Mouse (Mus musculus) ES-Bruce4 (cell line): ENCODE measurements around the gene Lgr4. TPM values are rescaled to one million over a fixed set of nuclear protein-coding genes. Genes with fewer than 3 reads are reported as not detected.

Experiments used
- H3K27ac ChIP-seq: 2 replicates; pipeline ENCODE4 v1.5.1; 2012; ENCODE audit warnings: low read length, inconsistent platforms; ENCODE audit not compliant: insufficient read depth
- H3K27me3 ChIP-seq: 2 replicates; pipeline ENCODE4 v1.6.1; 2012; ENCODE audit warnings: mild to moderate bottlenecking, low read length, inconsistent platforms; ENCODE audit not compliant: control insufficient read depth, poor library complexity, insufficient read depth, severe bottlenecking
- H3K36me3 ChIP-seq: 2 replicates; pipeline ENCODE4 v1.6.1; 2012; ENCODE audit warnings: inconsistent platforms, mild to moderate bottlenecking, low read length, moderate library complexity; ENCODE audit not compliant: control insufficient read depth, poor library complexity, insufficient read depth, severe bottlenecking
- H3K4me1 ChIP-seq: one replicate; pipeline ENCODE4 v1.8.1; 2011; ENCODE audit warnings: low read length; ENCODE audit not compliant: control insufficient read depth, insufficient read depth
- H3K4me3 ChIP-seq: 2 replicates; pipeline ENCODE4 v1.5.1; 2011; ENCODE audit warnings: low read depth, mild to moderate bottlenecking, low read length
- H3K9ac ChIP-seq: 2 replicates; pipeline ENCODE4 v1.6.1; 2012; ENCODE audit warnings: low read depth, mild to moderate bottlenecking, inconsistent platforms; ENCODE audit not compliant: poor library complexity, severe bottlenecking
- H3K9me3 ChIP-seq: replicated peaks from 2 replicates; pipeline ENCODE4 v1.6.1; 2012; ENCODE audit warnings: mild to moderate bottlenecking, low read length, inconsistent platforms; ENCODE audit not compliant: control insufficient read depth, poor library complexity, insufficient read depth, severe bottlenecking
- CTCF ChIP-seq: IDR thresholded peaks from one replicate; pipeline ENCODE4 v1.8.1; 2011; ENCODE audit warnings: low read depth, low read length
- EP300 ChIP-seq: IDR thresholded peaks from 2 replicates; pipeline ENCODE4 v1.6.1; 2011; ENCODE audit warnings: low read depth, low read length; ENCODE audit not compliant: insufficient read depth
- POLR2A ChIP-seq: IDR thresholded peaks from one replicate; pipeline ENCODE4 v1.8.1; 2011; ENCODE audit warnings: low read length; ENCODE audit not compliant: insufficient read depth
- polyA plus RNA-seq: library from polyadenylated mRNA; stranded (reverse); fragments of >200 nt; gene quantifications from 2 replicates; pipeline ENCODE4 v1.2.4, GENCODE M21; 2011; ENCODE audit warnings: low read depth; ENCODE audit not compliant: missing spikeins, insufficient read depth, insufficient read length

Lgr4 gene
- polyA plus RNA-seq, 1 experiment = 64.2 TPM

- Histone ChIP-seq H3K36me3 (peaks cover 11% of the 10 kb centered on the region; the same call in 1 of the 2 replicates), H3K4me1 (no peaks in the 10 kb centered on the region), H3K9ac (no peak overlapping the region), H3K27me3 (no peaks in the 10 kb centered on the region), H3K4me3 (no peak overlapping the region), H3K27ac (no peak overlapping the region), H3K9me3 (no peaks in the 10 kb centered on the region)
- peak; percentile 53 for TF ChIP-seq CTCF
- TF ChIP-seq POLR2A = no peak
These were observed 13.2 kb upstream of the Lgr4 start for GRCm38 (mm10) chr2:109904171-109904821.

DNA sequence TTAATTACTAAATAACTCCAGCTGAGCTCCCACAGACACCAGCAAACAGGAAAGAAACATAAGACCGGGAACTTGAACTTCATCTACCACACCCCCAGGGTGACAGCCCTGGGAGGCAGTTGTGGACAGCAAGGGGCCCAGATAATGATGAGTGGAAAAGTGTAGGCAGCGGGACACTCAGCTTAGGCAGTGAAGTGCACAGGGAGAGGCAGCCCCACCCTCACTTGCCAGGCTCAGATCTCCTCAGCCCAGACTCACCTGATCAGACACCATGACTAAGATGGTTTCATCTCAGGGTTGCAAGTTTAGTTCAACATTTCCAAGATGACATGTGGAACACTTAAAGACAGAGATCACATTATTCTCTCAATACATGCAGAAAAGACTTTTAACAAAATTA, 8.3 kb upstream of the Lgr4 start:
- no peak for TF ChIP-seq POLR2A
- Histone ChIP-seq H3K36me3 (no peaks in the 10 kb centered on the region), H3K27ac (no peak overlapping the region), H3K27me3 (no peaks in the 10 kb centered on the region), H3K9ac (no peak overlapping the region), H3K4me1 (peaks cover 2% of the 10 kb centered on the region), H3K9me3 (0 out of 2 replicates have a peak, but pooled peaks cover 2% of the 10 kb centered on the region), H3K4me3 (no peak overlapping the region)

- Histone ChIP-seq H3K27ac (peak overlapping the region; percentile 98), H3K4me3 (peak overlapping the region; percentile 17; the same call in 1 of the 2 replicates), H3K27me3 (no peaks in the 10 kb centered on the region), H3K36me3 (no peaks in the 10 kb centered on the region), H3K9me3 (0 out of 2 replicates have a peak, but pooled peaks cover 2% of the 10 kb centered on the region), H3K9ac (peak overlapping the region; percentile 73), H3K4me1 (peaks cover 2% of the 10 kb centered on the region)
- TF ChIP-seq EP300 (no peak), CTCF (no peak), POLR2A (no peak)
These were observed 5.2 kb upstream of the Lgr4 start for GRCm38 (mm10) chr2:109912216-109912615.

- Histone ChIP-seq H3K36me3 (no peaks in the 10 kb centered on the region), H3K27ac (peak overlapping the region; percentile 98), H3K27me3 (no peaks in the 10 kb centered on the region), H3K9ac (peak overlapping the region; percentile 73), H3K9me3 (0 out of 2 replicates have a peak, but pooled peaks cover 2% of the 10 kb centered on the region), H3K4me1 (peaks cover 2% of the 10 kb centered on the region), H3K4me3 (peak overlapping the region; percentile 77)
- no peak for TF ChIP-seq EP300
- no peak for TF ChIP-seq CTCF
- no peak for TF ChIP-seq POLR2A
These were observed 4.7 kb upstream of the Lgr4 start for GRCm38 (mm10) chr2:109912766-109913165.

GRCm38 (mm10) chr2:109913241-109913640, 4.2 kb upstream of the Lgr4 start:
- Histone ChIP-seq H3K9me3 (0 out of 2 replicates have a peak, but pooled peaks cover 2% of the 10 kb centered on the region), H3K27me3 (no peaks in the 10 kb centered on the region), H3K36me3 (no peaks in the 10 kb centered on the region), H3K4me3 (peak overlapping the region; percentile 61), H3K27ac (peak overlapping the region; percentile 98), H3K9ac (peak overlapping the region; percentile 73), H3K4me1 (peaks cover 2% of the 10 kb centered on the region)
- TF ChIP-seq CTCF (no peak), EP300 (0 out of 2 replicates have a peak, but pooled peaks have one; percentile 22)

GRCm38 (mm10) chr2:109914601-109915000, 2.8 kb upstream of the Lgr4 start:
- TF ChIP-seq POLR2A (no peak), EP300 (no peak), CTCF (no peak)
- no peak overlapping the region for H3K4me3 ChIP-seq
- no peak overlapping the region for H3K9ac ChIP-seq
- H3K4me1 ChIP-seq = peaks cover 1% of the 10 kb centered on the region
- no peaks in the 10 kb centered on the region for H3K27me3 ChIP-seq
- no peak overlapping the region for H3K27ac ChIP-seq
- H3K36me3 ChIP-seq = no peaks in the 10 kb centered on the region
- 0 out of 2 replicates have a peak, but pooled peaks cover 2% of the 10 kb centered on the region for H3K9me3 ChIP-seq
